In genomic region chr1:193362078-193362477, GRCm38 (mm10) we compare ENCODE assay signal across 27 mouse cellular contexts. TPM values are rescaled to one million over a fixed set of nuclear protein-coding genes. Genes with fewer than 3 reads are reported as not detected.
"Had no signal": no experiment of that assay in that cellular context is flagged by ENCODE, and none has a peak within 500 bp of the region (broad histone marks: within the 10 kb centered on the region; RNA-seq: fewer than 3 reads in every experiment).

No protein-coding gene starts in this region.

- H3K27me3 ChIP-seq: heart, embryonic 13.5 days; heart, embryonic 15.5 days; hindbrain, embryonic 12.5 days; hindbrain, embryonic 15.5 days; kidney, embryonic 15.5 days; limb, embryonic 13.5 days; limb, embryonic 15.5 days had no signal

- H3K4me3 ChIP-seq: heart, adult 2 months; heart, embryonic 13.5 days; heart, embryonic 15.5 days; hindbrain, embryonic 12.5 days; hindbrain, embryonic 15.5 days; kidney, embryonic 15.5 days; layer of hippocampus, adult 2 months; limb, embryonic 13.5 days; limb, embryonic 15.5 days; liver, embryonic 12.5 days had no signal

- H3K27ac ChIP-seq: heart, adult 2 months; heart, embryonic 13.5 days; heart, embryonic 15.5 days; hindbrain, embryonic 12.5 days; hindbrain, embryonic 15.5 days; hindbrain, postnatal 0 days; kidney, embryonic 15.5 days; kidney, postnatal 0 days; layer of hippocampus, adult 2 months; limb, embryonic 13.5 days; limb, embryonic 15.5 days; liver, embryonic 12.5 days; liver, embryonic 14.5 days had no signal

- H3K36me3 ChIP-seq: heart, embryonic 15.5 days; limb, embryonic 15.5 days; liver, embryonic 12.5 days had no signal

- H3K9me3 ChIP-seq: heart, embryonic 13.5 days; heart, embryonic 15.5 days; hindbrain, embryonic 12.5 days; hindbrain, embryonic 15.5 days; kidney, embryonic 15.5 days; limb, embryonic 13.5 days; limb, embryonic 15.5 days; liver, embryonic 12.5 days had no signal

- H3K4me1 ChIP-seq: hindbrain, embryonic 12.5 days; limb, embryonic 13.5 days; limb, embryonic 15.5 days; liver, embryonic 12.5 days had no signal

- DNase-seq: gastrocnemius, postnatal 14 days; gastrocnemius, postnatal 36 days; heart, adult 11 months; heart, adult 2 months; heart, postnatal 14 days; heart, postnatal 36 days; kidney, adult 11 months; kidney, adult 2 months; kidney, adult 9 months; kidney, postnatal 14 days; kidney, postnatal 4 days; left cerebral cortex, postnatal 4 days had no signal

- ATAC-seq: hindbrain, postnatal 0 days; intestine, embryonic 16.5 days; liver, embryonic 12.5 days had no signal

RNA-seq across cellular contexts. Expression of gene Camk1g, which starts 8.0 kb away (rescaled TPM):
- total RNA-seq: hematopoietic stem cell, adult 5-6 weeks; liver, adult 2 months had no signal
- polyA plus RNA-seq: liver, adult 2 months had no signal
